Mouse (Mus musculus): ENCODE results near the gene Rad9a.

Rad9a gene

GRCm38 (mm10) chr19:4192251-4192985 lies 9.0 kb downstream of the Rad9a start:
- DNase-seq, result no peak

- peak; percentile 96 to 99 for DNase-seq
These were observed 9.8 kb downstream of the Rad9a start, which contains the start of gene Ppp1ca for GRCm38 (mm10) chr19:4191528-4192250. Gene Ppp1ca (plus strand): TSS chr19:4192065.

GRCm38 (mm10) chr19:4190831-4191334 lies 10.6 kb downstream of the Rad9a start, which contains the start of gene Tbc1d10c:
Gene Tbc1d10c (minus strand): TSS chr19:4191284.
- no peak for DNase-seq

GRCm38 (mm10) chr19:4189051-4189620 lies 12.3 kb downstream of the Rad9a start:
- DNase-seq, result no peak

- DNase-seq, result no peak
These were observed 14.2 kb downstream of the Rad9a start for GRCm38 (mm10) chr19:4187303-4187702.

- no peak for DNase-seq
These were observed 16.2 kb downstream of the Rad9a start for GRCm38 (mm10) chr19:4184976-4185975.

GRCm38 (mm10) chr19:4183689-4184088 lies 17.8 kb downstream of the Rad9a start:
- DNase-seq, result no peak

- DNase-seq, result no peak
These were observed 19.6 kb downstream of the Rad9a start for GRCm38 (mm10) chr19:4181892-4182291.

GRCm38 (mm10) chr19:4180411-4180810 lies 21.1 kb downstream of the Rad9a start:
- DNase-seq, result no peak

- DNase-seq, result peak in 1 of 2 experiments; percentile 39
These were observed 26.0 kb downstream of the Rad9a start, which contains the start of gene Carns1 for GRCm38 (mm10) chr19:4175368-4175947. Gene Carns1 (minus strand): TSS chr19:4175479.

GRCm38 (mm10) chr19:4172925-4173324 lies 28.5 kb downstream of the Rad9a start:
- DNase-seq, result no peak

GRCm38 (mm10) chr19:4171393-4172290 lies 29.8 kb downstream of the Rad9a start:
- DNase-seq, result peak in 1 of 2 experiments; percentile 36

GRCm38 (mm10) chr19:4170723-4171392 lies 30.6 kb downstream of the Rad9a start:
- DNase-seq, result no peak

GRCm38 (mm10) chr19:4169810-4170209 lies 31.7 kb downstream of the Rad9a start:
- peak in 1 of 2 experiments; percentile 76 for DNase-seq

- peak; percentile 100 for DNase-seq
These were observed 32.1 kb downstream of the Rad9a start for GRCm38 (mm10) chr19:4169378-4169784.

- DNase-seq, result peak in 1 of 2 experiments; percentile 33
These were observed 34.6 kb downstream of the Rad9a start for GRCm38 (mm10) chr19:4166678-4167476.

GRCm38 (mm10) chr19:4164721-4165120 lies 36.7 kb downstream of the Rad9a start:
- DNase-seq, result no peak

GRCm38 (mm10) chr19:4164100-4164499 lies 37.4 kb downstream of the Rad9a start:
- DNase-seq, result no peak

- no peak for DNase-seq
These were observed 37.9 kb downstream of the Rad9a start for GRCm38 (mm10) chr19:4163543-4163887.

Data from cerebellum, postnatal 25 days (tissue).